Mouse (Mus musculus): Measurements from ENCODE around the gene Tmem251.

- TF ChIP-seq CTCF (IDR thresholded peaks at IDR 0.05; ENCODE audit: low read depth) (no peak), EP300 (optimal IDR thresholded peaks at IDR 0.05) (no peak)
Observed at GRCm38 (mm10) chr12:102701691-102702207, 41.8 kb upstream of the Tmem251 start.
